Mouse (Mus musculus) CH12F3 (cell line): ENCODE measurements around the gene Lcn10.
"Not testable (repeated sequence)": the region's sequence is repeated elsewhere in the genome, so short reads cannot be mapped to it uniquely, and the experiment has no call there.

Experiments used
- in situ Hi-C: fragments of 300-500 bp; cut with MboI; formaldehyde crosslinking; loops from 2 replicates; pipeline ENCODE4 v1.14.3; 2020; ENCODE audit warnings: low sequenced_read_pairs

Lcn10 gene

DNA sequence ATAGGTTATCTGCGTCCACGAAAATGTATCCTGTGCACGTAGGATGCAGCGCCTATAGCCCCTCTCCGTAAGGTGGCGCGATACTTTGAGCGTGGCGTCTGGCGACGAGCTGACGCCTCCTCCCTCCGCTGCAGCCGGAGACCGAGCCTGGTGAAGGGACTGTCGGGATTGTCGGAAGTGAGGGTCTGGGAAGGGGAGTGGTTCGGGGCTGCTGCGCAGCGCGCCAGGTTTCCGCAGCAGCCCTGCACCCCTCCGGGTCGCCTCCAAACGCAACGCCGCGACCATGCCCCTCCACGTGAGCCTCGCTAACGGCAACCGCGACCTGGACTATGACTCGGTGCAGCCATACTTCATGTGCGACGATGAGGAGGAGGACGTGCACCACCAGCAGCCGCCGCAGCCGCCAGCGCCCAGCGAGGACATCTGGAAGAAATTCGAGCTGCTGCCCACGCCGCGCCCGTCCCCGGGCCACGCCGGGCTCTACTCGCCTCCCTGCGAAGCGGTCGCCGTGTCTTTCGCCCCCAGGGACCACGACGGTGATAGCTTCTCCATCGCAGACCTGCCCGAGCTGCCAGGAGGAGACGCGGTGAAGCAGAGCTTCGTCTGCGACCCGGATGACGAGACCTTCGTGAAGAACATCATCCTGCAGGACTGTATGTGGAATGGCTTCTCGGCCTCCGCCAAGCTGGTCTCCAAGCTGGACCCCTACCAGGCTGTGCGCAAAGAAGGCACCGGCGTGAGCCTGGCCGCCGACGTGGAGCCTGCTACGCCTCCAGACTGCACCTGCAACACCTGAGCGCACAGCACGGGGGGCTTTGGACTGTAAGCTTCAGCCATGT, 24.3 kb downstream of the Lcn10 start, which contains the start of gene Bmyc:
Gene Bmyc (plus strand): TSS at position 97 of the 839 bp plus-strand sequence.
- in situ Hi-C loops, result no loop called here

DNA sequence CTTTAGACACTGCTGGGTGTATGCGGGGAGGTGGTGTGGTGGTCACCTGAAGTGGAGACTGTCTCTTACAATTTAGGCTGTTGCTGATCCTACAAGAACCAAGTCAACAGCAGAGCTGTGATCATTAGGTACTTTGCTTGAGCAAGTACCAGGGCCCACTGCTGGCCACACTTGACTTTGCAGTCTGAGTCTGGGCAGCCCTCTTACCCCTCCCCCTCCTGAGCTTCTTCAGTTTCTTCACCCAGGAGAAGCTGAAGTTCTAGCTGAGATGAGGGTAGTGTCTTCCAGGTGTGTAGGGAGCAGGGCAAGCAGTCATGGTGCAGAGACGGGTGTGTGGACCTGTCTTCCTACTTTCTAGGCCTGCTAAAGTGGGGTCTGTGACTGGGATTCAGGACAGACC, 25.6 kb downstream of the Lcn10 start:
- in situ Hi-C loops, result no loop called here

DNA sequence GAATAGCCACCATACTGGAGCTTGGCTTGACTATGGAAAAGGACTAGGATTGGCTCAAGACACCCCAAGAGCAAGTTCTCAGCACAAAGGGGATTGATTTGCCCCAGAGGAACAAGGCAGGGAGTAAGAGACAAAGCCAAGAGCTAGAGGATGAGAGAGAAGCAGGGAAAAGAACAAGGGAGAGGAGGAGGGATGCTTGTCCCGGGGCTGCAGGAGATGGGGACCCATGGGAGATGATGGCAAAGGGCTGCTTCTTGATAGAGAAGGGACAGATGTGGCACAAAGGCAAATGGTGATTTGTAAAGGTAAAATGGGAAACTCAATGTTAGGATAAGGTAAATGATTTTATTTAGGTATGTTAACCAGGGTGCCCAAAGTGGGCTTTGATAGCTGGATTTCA, 26.5 kb downstream of the Lcn10 start:
- in situ Hi-C loops, result not testable (repeated sequence)

DNA sequence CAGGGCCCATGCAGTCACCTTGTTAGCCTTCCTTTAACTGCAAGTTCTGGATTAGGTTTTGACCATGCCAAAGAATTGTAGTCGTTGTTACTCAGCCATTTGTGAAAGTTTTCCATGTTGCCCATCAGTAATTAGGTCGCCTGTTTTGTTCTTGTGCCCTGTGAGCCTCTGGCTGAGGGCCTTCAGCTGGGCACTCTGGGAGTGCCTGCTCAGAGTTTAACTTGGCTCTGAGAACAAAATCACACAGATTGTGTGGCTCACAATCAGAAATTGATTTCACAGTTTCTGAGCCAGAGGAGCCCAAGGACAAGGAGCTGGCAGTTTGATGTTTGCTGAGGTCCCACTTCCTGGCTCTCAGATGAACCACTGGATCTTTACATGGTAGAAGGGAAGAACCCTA, 27.3 kb downstream of the Lcn10 start:
- in situ Hi-C loops, result not testable (repeated sequence)

DNA sequence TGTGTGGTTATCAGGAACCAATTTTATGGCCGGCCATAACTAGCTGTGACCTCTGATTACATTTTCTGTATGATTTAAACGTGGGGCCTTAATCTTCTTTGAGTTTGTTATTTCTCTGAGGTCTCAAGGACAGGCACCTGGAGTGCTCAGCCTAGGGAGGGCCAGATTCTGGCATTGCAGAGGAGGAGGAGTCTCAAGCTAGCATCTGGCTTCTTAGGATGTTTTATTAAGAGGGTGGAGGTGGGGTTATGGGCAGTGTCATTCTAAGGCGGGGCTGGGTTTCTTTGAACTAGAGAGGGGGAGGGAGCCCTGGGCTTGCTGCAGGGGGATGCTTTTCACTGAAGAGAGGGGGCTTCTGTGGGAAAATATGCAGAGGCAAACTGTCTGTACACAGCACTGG, 29.1 kb downstream of the Lcn10 start:
- in situ Hi-C loops, result not testable (repeated sequence)

DNA sequence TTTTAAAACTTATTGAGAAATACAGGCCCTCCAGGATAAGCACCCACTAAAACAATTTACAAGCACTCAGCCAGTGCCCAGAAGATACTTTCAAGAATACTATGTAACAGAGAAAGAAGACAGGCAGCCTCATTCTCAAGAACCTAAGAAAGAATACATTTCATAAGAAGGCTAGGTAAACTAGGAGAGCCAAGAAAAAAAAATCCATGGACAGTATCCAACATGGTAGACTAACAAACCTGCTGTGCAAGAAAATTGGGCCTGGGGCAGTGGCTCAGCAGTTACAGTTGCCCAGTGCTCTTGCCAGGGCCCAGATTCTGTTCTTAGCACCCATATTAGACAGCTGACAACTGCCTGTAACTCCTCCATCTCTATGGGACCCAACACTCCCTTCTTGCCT, 34.7 kb downstream of the Lcn10 start:
- in situ Hi-C loops, result no loop called here

DNA sequence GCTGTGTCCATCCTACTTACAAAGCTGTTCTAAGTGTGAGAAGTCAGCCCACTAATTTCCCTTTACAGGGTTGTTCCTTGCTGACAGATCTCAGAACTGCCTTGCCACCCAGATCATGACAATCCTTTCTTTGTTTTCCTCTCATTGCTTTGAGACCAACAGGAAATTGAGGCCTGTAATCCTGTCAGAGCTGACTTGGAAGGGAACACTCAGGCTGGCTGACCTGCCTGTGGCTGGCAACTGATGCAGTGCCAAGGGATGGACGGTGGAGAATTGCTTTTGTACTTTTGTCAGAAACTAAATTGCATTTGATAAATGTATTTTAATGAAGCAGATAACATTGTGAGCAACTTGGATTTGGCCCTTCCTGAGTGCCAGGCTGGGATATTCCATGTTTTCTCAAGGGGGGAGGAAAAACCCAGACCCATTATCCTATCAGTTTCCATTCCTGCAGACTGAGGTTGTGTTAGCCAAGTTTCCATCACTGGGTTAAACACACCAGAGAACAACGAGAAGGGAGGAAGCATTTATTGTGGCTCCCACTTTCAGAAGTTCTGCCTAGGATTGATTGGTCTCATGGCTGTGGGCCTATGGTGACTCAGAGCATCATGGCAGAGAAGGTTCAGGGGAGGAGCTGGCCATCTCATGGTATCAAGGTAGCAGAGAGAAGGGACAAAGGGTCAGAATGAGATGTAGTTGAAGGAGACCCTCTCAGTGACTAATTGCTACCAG, 50.8 kb downstream of the Lcn10 start:
- in situ Hi-C loops, result no loop called here
